ENCODE assay signal across 17 mouse cellular contexts in the genomic region with DNA sequence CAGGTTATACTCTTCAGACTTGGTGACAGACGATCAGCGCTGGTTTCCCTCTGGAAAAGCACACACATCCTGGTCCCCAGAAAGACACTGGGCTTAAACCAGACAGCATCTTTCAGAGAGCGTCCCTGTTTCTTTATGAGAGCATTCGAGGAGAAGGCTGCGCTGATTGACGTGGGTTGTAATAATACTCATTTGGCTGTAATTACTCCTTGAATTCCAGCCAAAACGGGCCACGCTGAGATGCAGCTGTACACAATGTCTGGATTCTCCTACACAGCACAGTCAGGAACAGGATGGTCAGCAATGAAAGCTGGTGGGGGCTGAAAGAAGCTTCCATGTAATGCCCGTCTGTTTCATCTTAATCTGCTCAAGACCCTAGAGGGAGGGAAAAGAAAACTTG. TPM values are rescaled to one million over a fixed set of nuclear protein-coding genes. Genes with fewer than 3 reads are reported as not detected.
DNase-seq lines count a peak whose midpoint lies in the region; ATAC-seq and TF ChIP-seq lines count a peak whose summit lies in the region.
"Had no signal": no experiment of that assay in that cellular context is flagged by ENCODE, and none has a peak within 500 bp of the region (broad histone marks: within the 10 kb centered on the region; RNA-seq: fewer than 3 reads in every experiment).

No protein-coding gene starts in this region.

- H3K4me3 ChIP-seq in forebrain, embryonic 14.5 days (ENCODE audit: low read depth, low read length): no peak overlapping the region
- H3K4me3 ChIP-seq: midbrain, embryonic 12.5 days had no signal

- H3K36me3 ChIP-seq in forebrain, embryonic 14.5 days (ENCODE audit: control insufficient read depth, insufficient read depth, low read length): no peaks in the 10 kb centered on the region
- H3K36me3 ChIP-seq: midbrain, embryonic 12.5 days had no signal

- H3K4me1 ChIP-seq in forebrain, embryonic 14.5 days (ENCODE audit: control insufficient read depth, insufficient read depth, low read length): peaks cover 39% of the 10 kb centered on the region

- H3K27ac ChIP-seq in forebrain, embryonic 14.5 days (ENCODE audit: low read depth, low read length): peak overlapping the region; percentile 76; the same call in 1 of the 2 replicates
- H3K27ac ChIP-seq: midbrain, embryonic 12.5 days had no signal

- no peak overlapping the region for H3K9ac ChIP-seq in forebrain, embryonic 14.5 days (ENCODE audit: low read length)
- H3K9ac ChIP-seq: midbrain, embryonic 12.5 days had no signal

- DNase-seq in frontal cortex, postnatal 14 days (ENCODE audit: low spot score in 2 of 2): no peak
- DNase-seq in left cerebral cortex, postnatal 14 days (ENCODE audit: low spot score in 2 of 2): peak; percentile 71 to 75
- no peak for DNase-seq in left cerebral cortex, adult 8-10 months (ENCODE audit: low spot score in 2 of 2)
- DNase-seq in brain, embryonic 14.5 days (ENCODE audit: low read depth): peak; percentile 93
- peak; percentile 92 for DNase-seq in forebrain, embryonic 14.5 days (ENCODE audit: low spot score)
- DNase-seq in natural killer cell, adult 2 months (ENCODE audit: low spot score in 2 of 2): no peak
- DNase-seq in urinary bladder, postnatal 14 days (ENCODE audit: low spot score): no peak
- DNase-seq: adrenal gland, adult 2 months; gastrocnemius, postnatal 36 days; heart, postnatal 14 days; kidney, adult 18-20 months; lung, adult 18-20 months; thymus, postnatal 25 days had no signal

- no peaks in the 10 kb centered on the region for H3K27me3 ChIP-seq in forebrain, embryonic 14.5 days (replicated peaks; ENCODE audit: control insufficient read depth, insufficient read depth, low read length)
- H3K27me3 ChIP-seq: midbrain, embryonic 12.5 days had no signal

- peaks cover 5% of the 10 kb centered on the region; the same call in 1 of the 2 replicates for H3K9me3 ChIP-seq in forebrain, embryonic 14.5 days (replicated peaks; ENCODE audit: control insufficient read depth, low read length)

- ATAC-seq in frontal cortex, adult (ENCODE audit: low TSS enrichment): 0 out of 2 replicates have a peak, but pooled peaks have one; percentile 1
- peak; percentile 65 for ATAC-seq in forebrain, embryonic 14.5 days

- no peak overlapping the region for H3K4me2 ChIP-seq in forebrain, embryonic 14.5 days (ENCODE audit: low read length)
- H3K4me2 ChIP-seq: midbrain, embryonic 12.5 days had no signal

- WGBS in forebrain, embryonic 14.5 days: 13% methylated on average over 9 of the region's 9 CpGs

- intact Hi-C loops in left cerebral cortex, postnatal 14 days (cut with DNase I): loop anchor here (10.0 kb wide), 1 partner anchor 62 kb away; no protein-coding TSS in a partner anchor

- TF ChIP-seq POLR2A in brain, embryonic 14.5 days (IDR thresholded peaks at IDR 0.05; ENCODE audit: borderline replicate concordance, extremely low read depth, insufficient read depth, insufficient read length, poor library complexity, severe bottlenecking): no peak

- no peak for TF ChIP-seq CTCF in brain, embryonic 14.5 days (IDR thresholded peaks at IDR 0.05; ENCODE audit: borderline replicate concordance, extremely low read depth, insufficient read depth, insufficient read length)

RNA-seq across cellular contexts. Expression of gene Ces5a, which starts 31.5 kb away (rescaled TPM):
- 1 to 10 TPM; 1.9 to 2.5 TPM for total RNA-seq in left cerebral cortex, postnatal 14 days (2021)
- total RNA-seq in left cerebral cortex, adult 8-10 months (2022): 1 to 10 TPM in 2 of 4 experiments, under 1 TPM in 2; 0.43 to 1.5 (median 0.98) TPM
- polyA plus RNA-seq in brain, embryonic 14.5 days (2012; rRNA removed): 0.51 and 0.54 TPM in 2 replicates
- 0.38 and 0.63 TPM in 2 replicates for polyA plus RNA-seq in forebrain, embryonic 14.5 days (2014; fragmentation: Nextera tagmentation; extraction: Ambion mirVana)
- total RNA-seq: adrenal gland, adult 2 months had no signal
- polyA plus RNA-seq: adrenal gland, adult 2 months; C2C12; limb, embryonic 11.5 days; midbrain, embryonic 12.5 days had no signal

Comparison
In these comparisons a context has a peak if more than half of its experiments do, and no peak if none do; other contexts are left out.
1. DNase-seq: peak in left cerebral cortex, postnatal 14 days (2 of 2), brain, embryonic 14.5 days (single experiment) and forebrain, embryonic 14.5 days (single experiment); none in frontal cortex, postnatal 14 days (0 of 2), left cerebral cortex, adult 8-10 months (0 of 2), natural killer cell, adult 2 months (0 of 2) and urinary bladder, postnatal 14 days (single experiment).